Mouse (Mus musculus) neural tube, embryonic 15.5 days (tissue): ENCODE data around the gene Ccl21a. TPM values are rescaled to one million over a fixed set of nuclear protein-coding genes. Genes with fewer than 3 reads are reported as not detected.
"Not testable (repeated sequence)": the region's sequence is repeated elsewhere in the genome, so short reads cannot be mapped to it uniquely, and the experiment has no call there.

Source experiments
- ATAC-seq: fragments of 200-750 bp; cut with Nextera tagmentation; 2 replicates; pipeline ENCODE4 v1.8.0; 2017; ENCODE audit warnings: mild to moderate bottlenecking, moderate TSS enrichment, moderate library complexity; ENCODE audit not compliant: low FRiP score
- H3K27ac ChIP-seq: fragments of 300-500 bp; sonication (generic); replicated peaks from 2 replicates; pipeline ENCODE4 v1.5.1; 2015; ENCODE audit warnings: mild to moderate bottlenecking, inconsistent platforms
- H3K27me3 ChIP-seq: fragments of 300-500 bp; sonication (generic); replicated peaks from 2 replicates; pipeline ENCODE4 v1.6.1; 2015; ENCODE audit warnings: inconsistent platforms
- H3K36me3 ChIP-seq: fragments of 300-500 bp; sonication (generic); 2 replicates; pipeline ENCODE4 v1.6.1; 2015; ENCODE audit warnings: inconsistent platforms
- H3K4me1 ChIP-seq: fragments of 300-500 bp; sonication (generic); 2 replicates; pipeline ENCODE4 v1.6.1; 2015; ENCODE audit warnings: inconsistent platforms
- H3K4me2 ChIP-seq: fragments of 300-500 bp; sonication (generic); 2 replicates; pipeline ENCODE4 v1.6.1; 2015; ENCODE audit warnings: inconsistent platforms, mild to moderate bottlenecking, moderate library complexity
- H3K4me3 ChIP-seq: fragments of 300-500 bp; sonication (generic); replicated peaks from 2 replicates; pipeline ENCODE4 v1.5.1; 2015; ENCODE audit warnings: mild to moderate bottlenecking, inconsistent platforms
- H3K9ac ChIP-seq: fragments of 300-500 bp; sonication (generic); replicated peaks from 2 replicates; pipeline ENCODE4 v1.6.1; 2015; ENCODE audit warnings: mild to moderate bottlenecking, inconsistent platforms
- H3K9me3 ChIP-seq: fragments of 300-500 bp; sonication (generic); replicated peaks from 2 replicates; pipeline ENCODE4 v1.6.1; 2016; ENCODE audit warnings: inconsistent platforms
- WGBS: fragments of 180-500 bp; shearing (Covaris S2); methylation state at CpG from one replicate; pipeline ENCODE4 v1.1.7; 2015; ENCODE audit warnings: mixed read lengths; 5-methylcytosine and 5-hydroxymethylcytosine counted together
- polyA plus RNA-seq: library from polyadenylated mRNA; unstranded; fragments of >200 nt; fragmentation: Nextera tagmentation; extraction: Ambion mirVana; gene quantifications from 2 replicates; pipeline ENCODE4 v1.2.1, GENCODE M21; 2015

The Ccl21a gene
- 1.1 and 29.5 TPM in 2 replicates for polyA plus RNA-seq

DNA sequence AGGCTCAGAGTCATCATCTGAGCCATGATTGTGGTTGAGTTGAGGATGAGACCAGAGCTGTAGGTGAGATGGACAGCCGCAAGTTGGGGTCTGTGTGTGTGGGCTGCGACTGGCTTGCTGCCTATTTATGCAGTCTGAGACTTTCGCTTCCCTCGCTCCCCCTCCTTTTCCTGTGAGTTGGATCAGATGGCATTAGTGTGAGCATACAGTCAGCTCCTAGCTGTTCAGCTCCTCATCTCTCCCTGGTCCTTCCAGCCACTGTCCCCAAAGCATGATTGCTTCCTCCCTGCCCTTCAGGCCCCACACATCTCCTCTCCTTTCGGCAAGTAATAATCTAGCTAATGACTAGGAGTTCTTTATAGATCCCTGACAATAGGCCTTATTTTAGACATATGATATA lies at the start of gene Ccl21a:
Ccl21a (minus strand) TSS at position 101 of the 400 bp plus-strand sequence.
- not testable (repeated sequence) for H3K27me3 ChIP-seq, H3K4me3 ChIP-seq, H3K36me3 ChIP-seq, H3K9ac ChIP-seq, H3K4me1 ChIP-seq, H3K27ac ChIP-seq, ATAC-seq, H3K9me3 ChIP-seq, H3K4me2 ChIP-seq
- WGBS = no CpG with 5 or more reads among the region's 5 CpGs

DNA sequence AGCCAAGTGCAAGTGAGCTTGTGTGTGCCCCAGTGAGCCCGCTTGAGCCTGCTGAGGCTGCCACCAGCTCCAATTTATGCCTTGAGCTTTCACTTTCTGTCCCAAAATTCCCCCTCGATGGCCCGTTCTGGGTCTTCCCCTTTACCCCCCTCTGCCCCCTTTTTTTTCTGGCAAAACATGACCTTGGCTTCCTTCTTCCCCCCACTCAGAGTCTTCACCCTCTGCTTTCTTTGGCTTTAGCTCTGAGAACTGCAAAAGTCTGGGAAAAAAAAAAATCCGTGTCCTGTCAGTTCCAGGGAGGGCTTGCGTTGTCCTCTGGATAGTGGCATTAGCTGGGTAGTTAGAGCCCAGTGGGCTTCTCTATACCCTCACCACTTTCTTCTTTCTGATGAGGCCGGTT lies 17.3 kb downstream of the Ccl21a start, which contains the start of gene Ccl19:
Ccl19 (minus strand) TSS at position 101 of the 400 bp plus-strand sequence.
- H3K4me1 ChIP-seq, H3K4me3 ChIP-seq, H3K9me3 ChIP-seq, H3K36me3 ChIP-seq, H3K27me3 ChIP-seq, H3K9ac ChIP-seq, H3K27ac ChIP-seq, ATAC-seq, H3K4me2 ChIP-seq: not testable (repeated sequence)
- no CpG with 5 or more reads among the region's 6 CpGs for WGBS

DNA sequence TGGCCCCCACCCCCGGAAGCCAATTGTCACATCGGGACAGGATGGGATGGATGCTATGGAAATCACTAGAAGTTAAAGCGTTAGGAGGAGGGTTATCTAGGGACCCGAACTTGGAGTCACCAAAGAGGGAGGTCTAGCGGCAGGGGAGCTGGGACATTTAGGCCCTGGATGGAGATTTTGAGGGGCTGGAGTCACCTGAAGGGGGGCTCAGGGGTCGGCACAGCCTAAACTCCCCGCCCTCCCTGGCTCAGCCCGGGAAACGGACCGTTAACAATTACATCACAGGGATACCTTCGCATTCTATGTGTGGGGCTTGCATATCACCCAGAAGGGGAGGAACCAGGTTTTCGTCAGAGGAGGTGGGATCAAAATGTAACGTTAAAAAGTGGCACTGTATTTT lies 38.5 kb downstream of the Ccl21a start, which contains the start of gene 4930578G10Rik:
4930578G10Rik (plus strand) TSS at position 301 of the 400 bp plus-strand sequence.
- not testable (repeated sequence) for H3K9ac ChIP-seq, H3K4me2 ChIP-seq, H3K4me1 ChIP-seq, H3K27ac ChIP-seq, H3K9me3 ChIP-seq, H3K36me3 ChIP-seq, H3K4me3 ChIP-seq, H3K27me3 ChIP-seq, ATAC-seq
- WGBS = no CpG with 5 or more reads among the region's 13 CpGs

Other genes with a start within 250 kb of the Ccl21a start
- gene Fam205a2, start 245.8 kb downstream of the Ccl21a start, polyA plus RNA-seq = not detected in 2 replicates
- not detected in 2 replicates for gene Gm10591, start 161.8 kb downstream of the Ccl21a start, polyA plus RNA-seq
- gene Gm2564, start 144.3 kb downstream of the Ccl21a start, polyA plus RNA-seq = 0.47 TPM in 1 of 2 replicates, not detected in the other
- gene Ccl27b, start 118.7 kb downstream of the Ccl21a start, polyA plus RNA-seq = not detected in 2 replicates
- gene Il11ra2, start 112.1 kb downstream of the Ccl21a start, polyA plus RNA-seq = not detected in 2 replicates
- 0.27 and 0.41 TPM in 2 replicates for gene 4930578G10Rik, start 38.4 kb downstream of the Ccl21a start, polyA plus RNA-seq
- gene Ccl19, start 17.4 kb downstream of the Ccl21a start, polyA plus RNA-seq = 0.45 and 1.0 TPM in 2 replicates
- gene Fam205a1, start 79.9 kb upstream of the Ccl21a start, polyA plus RNA-seq = 0.08 TPM in 1 of 2 replicates, not detected in the other
- 0.49 and 0.51 TPM in 2 replicates for gene Gm12394, start 82.8 kb upstream of the Ccl21a start, polyA plus RNA-seq
- 1.4 and 2.6 TPM in 2 replicates for gene Fam205c, start 100.2 kb upstream of the Ccl21a start, polyA plus RNA-seq
- 40.2 and 46.1 TPM in 2 replicates for gene Phf24, start 142.7 kb upstream of the Ccl21a start, polyA plus RNA-seq
- 44.3 and 48.7 TPM in 2 replicates for gene Dnajb5, start 175.8 kb upstream of the Ccl21a start, polyA plus RNA-seq
- gene 1700022I11Rik, start 195.6 kb upstream of the Ccl21a start, polyA plus RNA-seq = 0.31 and 0.50 TPM in 2 replicates
- 477 and 496 TPM in 2 replicates for gene Vcp, start 226.5 kb upstream of the Ccl21a start, polyA plus RNA-seq
- gene Fancg, start 236.5 kb upstream of the Ccl21a start, polyA plus RNA-seq = 21.0 and 22.8 TPM in 2 replicates